Mouse (Mus musculus): Measurements from ENCODE around the gene Itgb3bp. TPM values are rescaled to one million over a fixed set of nuclear protein-coding genes. Genes with fewer than 3 reads are reported as not detected.

Gene Itgb3bp
- polyA plus RNA-seq (2017; shearing (Covaris generic)), result 35.3 TPM

GRCm38 (mm10) chr4:99929613-99930517, at the start of gene Itgb3bp:
Gene Itgb3bp, minus strand, starts transcription at chr4:99929813.

GRCm38 (mm10) chr4:99929149-99929612, 432 bp downstream of the Itgb3bp start, which contains the start of gene Pgm1:
Gene Pgm1, plus strand, starts transcription at chr4:99929414.

DNA sequence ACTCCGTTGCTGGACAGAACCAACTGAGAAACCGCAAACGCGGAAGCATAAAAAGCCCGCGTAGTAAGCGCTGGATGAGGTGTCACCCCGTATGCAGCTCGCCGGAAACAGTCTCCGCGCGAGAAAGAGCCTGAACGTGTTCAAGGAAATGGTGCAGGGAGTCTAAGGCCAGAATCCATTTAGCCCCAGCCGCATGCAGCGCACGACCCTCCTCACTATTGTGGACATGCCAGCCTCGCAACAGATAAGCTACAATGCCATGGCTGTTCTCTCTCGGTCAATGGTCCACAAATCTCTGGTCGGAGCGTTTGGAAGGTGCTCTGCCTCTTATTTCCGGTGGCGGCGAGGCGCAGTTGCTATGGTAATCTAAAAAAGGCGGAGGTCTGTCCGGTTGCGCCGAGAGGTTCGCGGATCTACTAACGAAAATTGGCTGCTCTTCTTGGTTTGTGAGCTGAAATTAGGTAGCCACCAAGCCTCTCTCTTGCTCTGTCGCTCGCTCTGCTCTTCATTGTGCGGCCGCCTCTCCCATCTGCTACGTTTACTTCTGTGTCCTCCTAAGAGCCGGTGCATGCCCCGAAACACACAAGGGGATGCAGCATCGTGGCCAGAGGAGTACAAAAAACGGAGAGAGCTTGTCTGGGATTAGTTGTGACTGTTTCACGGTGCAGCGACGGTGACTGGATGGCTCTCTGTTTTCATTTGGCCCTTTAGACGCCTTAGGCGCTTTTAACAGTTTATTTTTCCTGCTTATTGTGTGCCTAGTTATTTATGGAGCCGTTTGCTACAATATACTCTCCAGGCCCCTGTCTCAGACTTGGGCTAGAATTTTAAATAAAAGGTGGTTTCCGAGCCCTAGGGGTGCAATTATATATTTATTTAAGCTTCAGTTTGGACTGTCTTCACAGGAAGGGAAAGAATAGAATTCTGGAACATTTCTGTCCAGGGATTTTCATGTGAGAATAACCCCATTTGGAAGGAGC, 100.2 kb downstream of the Itgb3bp start, which contains the start of gene Efcab7:
Efcab7 (plus strand) TSS at position 105 of the 980 bp plus-strand sequence.

Other genes starting within 250 kb of the Itgb3bp start
- 8.7 TPM for gene Alg6, start 214.1 kb downstream of the Itgb3bp start, polyA plus RNA-seq (2017; shearing (Covaris generic))
- 5.4 TPM for gene Efcab7, start 100.6 kb downstream of the Itgb3bp start, polyA plus RNA-seq (2017; shearing (Covaris generic))
- gene Pgm1, start 399 bp downstream of the Itgb3bp start, polyA plus RNA-seq (2017; shearing (Covaris generic)), result 48.5 TPM
- not detected for gene Ror1, start 166.0 kb upstream of the Itgb3bp start, polyA plus RNA-seq (2017; shearing (Covaris generic))

All from activated CD4-positive, CD25-positive, alpha-beta regulatory T cell, adult 9 weeks (primary cell).